Mouse (Mus musculus): ENCODE data around the gene Lama1. TPM values are rescaled to one million over a fixed set of nuclear protein-coding genes. Genes with fewer than 3 reads are reported as not detected.
A peak's percentile ranks its signal among the peaks of the same experiment; 100 is the strongest.

Lama1 gene
- polyA plus RNA-seq, 1 experiment from 2014 or later = 5.0 TPM

DNA sequence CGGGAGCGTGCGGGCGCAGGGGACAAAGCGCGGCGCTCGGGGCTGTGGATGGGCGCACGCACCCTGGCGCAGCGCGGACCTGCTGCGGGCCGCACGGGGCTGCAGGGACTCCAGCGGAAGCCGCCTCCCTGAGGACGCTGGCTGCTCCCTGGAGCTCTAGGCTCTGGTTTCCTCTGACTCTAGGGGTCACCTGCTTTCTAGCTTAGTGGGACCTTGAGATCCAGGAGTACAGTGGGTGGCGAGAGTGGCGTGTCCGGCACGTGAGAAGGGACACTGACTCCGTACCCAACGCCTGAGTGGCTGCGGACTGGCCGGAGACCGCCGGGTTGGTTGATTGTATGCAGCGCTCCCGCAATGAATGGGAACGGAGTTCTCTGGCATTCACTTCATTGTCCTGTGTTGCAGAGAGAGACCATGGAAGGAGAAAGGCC is 417 bp downstream of the Lama1 start:
- no peaks in the 10 kb centered on the region for H3K36me3 ChIP-seq
- H3K4me3 ChIP-seq = peak overlapping the region; percentile 86
- H3K27ac ChIP-seq (replicated peaks) = no peak overlapping the region
- peaks cover 22% of the 10 kb centered on the region for H3K4me1 ChIP-seq
- H3K9ac ChIP-seq (replicated peaks) = peak overlapping the region; percentile 75
- peak overlapping the region; percentile 99 for H3K4me2 ChIP-seq (replicated peaks)
- under 1% methylated on average over 27 of the region's 32 CpGs for WGBS
- no peaks in the 10 kb centered on the region for H3K9me3 ChIP-seq
- no peaks in the 10 kb centered on the region for H3K27me3 ChIP-seq
- ATAC-seq (replicated peaks) = peak; percentile 80

GRCm38 (mm10) chr17:67698301-67698700 is 1.2 kb downstream of the Lama1 start:
- ATAC-seq (replicated peaks) = peak; percentile 58
- peak overlapping the region; percentile 99 for H3K4me2 ChIP-seq (replicated peaks)
- peak overlapping the region; percentile 75 for H3K9ac ChIP-seq (replicated peaks)
- peaks cover 22% of the 10 kb centered on the region for H3K4me1 ChIP-seq
- H3K36me3 ChIP-seq = no peaks in the 10 kb centered on the region
- H3K27ac ChIP-seq (replicated peaks) = peak overlapping the region; percentile 3; the same call in 1 of the 2 replicates
- 0% methylated on average over 13 of the region's 13 CpGs for WGBS
- no peaks in the 10 kb centered on the region for H3K27me3 ChIP-seq
- no peaks in the 10 kb centered on the region for H3K9me3 ChIP-seq
- peak overlapping the region; percentile 86 for H3K4me3 ChIP-seq

- Histone ChIP-seq H3K9ac (replicated peaks) (no peak overlapping the region), H3K9me3 (no peaks in the 10 kb centered on the region), H3K4me1 (peaks cover 21% of the 10 kb centered on the region), H3K27me3 (no peaks in the 10 kb centered on the region), H3K4me2 (replicated peaks) (no peak overlapping the region), H3K4me3 (no peak overlapping the region), H3K36me3 (no peaks in the 10 kb centered on the region), H3K27ac (replicated peaks) (no peak overlapping the region)
- 12% methylated on average over 9 of the region's 9 CpGs for WGBS
- no peak for ATAC-seq (replicated peaks)
Measured at GRCm38 (mm10) chr17:67701761-67702160, 4.7 kb downstream of the Lama1 start.

DNA sequence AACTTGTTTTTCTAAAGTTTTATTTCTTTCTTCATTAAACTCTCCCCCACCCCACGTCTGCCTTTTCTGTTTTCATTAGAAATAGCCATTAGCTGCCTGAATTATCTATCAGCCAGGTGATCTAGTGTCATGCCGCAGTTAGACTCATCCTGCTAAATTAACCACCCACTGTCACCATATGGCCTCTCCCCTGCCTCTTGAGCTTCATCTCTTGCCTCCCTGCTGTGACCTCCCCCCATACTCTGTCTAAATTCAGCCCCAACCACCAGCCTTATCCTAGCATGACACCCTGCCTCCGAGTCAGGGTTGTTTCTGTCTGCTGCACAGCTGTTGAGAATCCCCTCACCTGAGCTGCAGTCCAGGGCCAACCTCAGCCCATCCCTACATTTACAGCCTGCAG is 5.9 kb downstream of the Lama1 start:
- Histone ChIP-seq H3K4me3 (no peak overlapping the region), H3K9me3 (no peaks in the 10 kb centered on the region), H3K4me2 (replicated peaks) (no peak overlapping the region), H3K4me1 (peaks cover 13% of the 10 kb centered on the region), H3K27me3 (no peaks in the 10 kb centered on the region), H3K27ac (replicated peaks) (no peak overlapping the region), H3K9ac (replicated peaks) (no peak overlapping the region), H3K36me3 (no peaks in the 10 kb centered on the region)
- 59% methylated on average over 3 of the region's 3 CpGs for WGBS
- ATAC-seq (replicated peaks) = no peak

- WGBS = 90% methylated on average over 10 of the region's 10 CpGs
- H3K36me3 ChIP-seq = no peaks in the 10 kb centered on the region
Measured at GRCm38 (mm10) chr17:67705035-67705769, 8.1 kb downstream of the Lama1 start.

GRCm38 (mm10) chr17:67706372-67706771 is 9.3 kb downstream of the Lama1 start:
- H3K27me3 ChIP-seq = no peaks in the 10 kb centered on the region
- no peaks in the 10 kb centered on the region for H3K36me3 ChIP-seq
- H3K4me1 ChIP-seq = peaks cover 11% of the 10 kb centered on the region; the same call in 1 of the 2 replicates
- H3K27ac ChIP-seq (replicated peaks) = no peak overlapping the region
- 87% methylated on average over 5 of the region's 5 CpGs for WGBS
- H3K4me3 ChIP-seq = no peak overlapping the region
- H3K9me3 ChIP-seq = no peaks in the 10 kb centered on the region
- no peak overlapping the region for H3K9ac ChIP-seq (replicated peaks)
- no peak overlapping the region for H3K4me2 ChIP-seq (replicated peaks)
- ATAC-seq (replicated peaks) = no peak

More at GRCm38 (mm10) chr17:67705035-67705769, 8.1 kb downstream of the Lama1 start:
- H3K4me3 ChIP-seq = no peak overlapping the region
- no peak overlapping the region for H3K27ac ChIP-seq (replicated peaks)
- no peaks in the 10 kb centered on the region for H3K27me3 ChIP-seq
- H3K4me1 ChIP-seq = peaks cover 11% of the 10 kb centered on the region; the same call in 1 of the 2 replicates
- no peaks in the 10 kb centered on the region for H3K9me3 ChIP-seq
- no peak for ATAC-seq (replicated peaks)
- no peak overlapping the region for H3K9ac ChIP-seq (replicated peaks)
- H3K4me2 ChIP-seq (replicated peaks) = no peak overlapping the region

DNA sequence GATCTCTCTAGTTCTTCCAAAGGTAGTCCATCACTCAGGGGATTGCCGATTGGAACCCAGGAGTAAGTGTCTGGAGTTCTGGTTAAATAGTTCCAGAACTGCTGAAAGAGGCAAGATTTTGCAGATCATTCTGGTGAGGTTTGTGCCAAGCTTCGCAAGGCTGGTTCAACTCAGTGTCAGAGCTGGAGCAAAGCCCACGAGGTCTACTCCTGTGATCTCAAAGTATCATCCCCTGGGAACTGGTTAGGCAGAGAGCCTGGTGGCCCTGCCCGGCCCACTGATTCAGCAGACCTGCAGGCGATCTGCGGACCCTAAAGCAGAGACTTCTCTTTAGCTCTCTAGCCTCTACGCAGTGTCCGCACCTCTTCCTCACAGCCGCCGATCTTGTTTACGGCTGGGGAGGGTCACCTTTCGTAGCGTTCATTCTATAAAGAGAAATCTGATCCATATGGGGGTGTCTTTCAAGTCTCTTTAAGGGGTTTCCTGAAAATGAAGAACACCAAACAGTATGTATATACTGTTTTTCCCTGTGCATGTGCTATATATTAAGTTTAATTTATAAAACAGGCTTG is 10.8 kb downstream of the Lama1 start:
- H3K36me3 ChIP-seq = no peaks in the 10 kb centered on the region
- WGBS = 74% methylated on average over 13 of the region's 13 CpGs
- H3K27ac ChIP-seq (replicated peaks) = no peak overlapping the region
- H3K4me1 ChIP-seq = peaks cover 6% of the 10 kb centered on the region; the same call in 1 of the 2 replicates
- no peak for ATAC-seq (replicated peaks)
- H3K4me2 ChIP-seq (replicated peaks) = no peak overlapping the region
- no peak overlapping the region for H3K4me3 ChIP-seq
- H3K27me3 ChIP-seq = no peaks in the 10 kb centered on the region
- H3K9me3 ChIP-seq = no peaks in the 10 kb centered on the region
- no peak overlapping the region for H3K9ac ChIP-seq (replicated peaks)

- H3K9ac ChIP-seq (replicated peaks) = no peak overlapping the region
- H3K4me3 ChIP-seq = no peak overlapping the region
- no peak overlapping the region for H3K27ac ChIP-seq (replicated peaks)
- no peaks in the 10 kb centered on the region for H3K27me3 ChIP-seq
- H3K4me1 ChIP-seq = peaks cover 6% of the 10 kb centered on the region; the same call in 1 of the 2 replicates
- no peaks in the 10 kb centered on the region for H3K9me3 ChIP-seq
- H3K4me2 ChIP-seq (replicated peaks) = no peak overlapping the region
- ATAC-seq (replicated peaks) = 0 out of 2 replicates have a peak, but pooled peaks have one; percentile 48
- 28% methylated on average over 6 of the region's 6 CpGs for WGBS
- H3K36me3 ChIP-seq = no peaks in the 10 kb centered on the region
Measured at GRCm38 (mm10) chr17:67710377-67710781, 13.3 kb downstream of the Lama1 start.

- Histone ChIP-seq H3K4me3 (no peak overlapping the region), H3K36me3 (no peaks in the 10 kb centered on the region), H3K27ac (replicated peaks) (no peak overlapping the region), H3K4me1 (peaks cover 6% of the 10 kb centered on the region; the same call in 1 of the 2 replicates), H3K9ac (replicated peaks) (no peak overlapping the region), H3K9me3 (no peaks in the 10 kb centered on the region), H3K4me2 (replicated peaks) (no peak overlapping the region), H3K27me3 (no peaks in the 10 kb centered on the region)
- 65% methylated on average over 4 of the region's 4 CpGs for WGBS
- no peak; the same call in 1 of the 2 replicates for ATAC-seq (replicated peaks)
Measured at GRCm38 (mm10) chr17:67711361-67711760, 14.3 kb downstream of the Lama1 start.

GRCm38 (mm10) chr17:67712929-67713328 is 15.9 kb downstream of the Lama1 start:
- Histone ChIP-seq H3K4me2 (replicated peaks) (no peak overlapping the region), H3K27ac (replicated peaks) (no peak overlapping the region), H3K27me3 (no peaks in the 10 kb centered on the region), H3K9me3 (no peaks in the 10 kb centered on the region), H3K36me3 (no peaks in the 10 kb centered on the region), H3K4me3 (no peak overlapping the region), H3K4me1 (peaks cover 6% of the 10 kb centered on the region; the same call in 1 of the 2 replicates), H3K9ac (replicated peaks) (no peak overlapping the region)
- 72% methylated on average over 7 of the region's 7 CpGs for WGBS
- ATAC-seq (replicated peaks) = no peak

- Histone ChIP-seq H3K36me3 (no peaks in the 10 kb centered on the region), H3K9ac (replicated peaks) (no peak overlapping the region), H3K4me3 (no peak overlapping the region), H3K27ac (replicated peaks) (no peak overlapping the region), H3K27me3 (no peaks in the 10 kb centered on the region), H3K9me3 (no peaks in the 10 kb centered on the region), H3K4me2 (replicated peaks) (no peak overlapping the region), H3K4me1 (no peaks in the 10 kb centered on the region)
- 92% methylated on average over 19 of the region's 19 CpGs for WGBS
- no peak for ATAC-seq (replicated peaks)
Measured at GRCm38 (mm10) chr17:67715466-67715865, 18.4 kb downstream of the Lama1 start.

DNA sequence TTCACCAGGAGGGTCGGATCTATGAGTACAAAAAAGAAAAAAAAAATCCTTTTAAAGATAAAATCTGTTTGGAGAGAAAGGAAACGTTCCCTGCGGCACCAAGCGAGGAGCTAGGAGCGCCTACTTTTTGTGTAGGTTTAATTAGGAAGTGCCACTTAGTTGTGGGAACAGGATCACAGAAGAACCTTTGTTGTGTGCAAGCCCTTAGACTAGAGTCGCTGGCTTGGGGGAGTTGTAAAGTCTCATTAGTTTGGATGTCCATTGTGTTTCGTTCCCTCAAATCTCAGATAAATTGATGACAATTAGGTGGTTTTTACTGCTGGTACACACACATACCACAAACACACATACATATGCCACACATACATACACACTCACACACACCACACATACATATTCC is 25.0 kb downstream of the Lama1 start:
- ATAC-seq (replicated peaks) = no peak
- H3K27ac ChIP-seq (replicated peaks) = no peak overlapping the region
- no peaks in the 10 kb centered on the region for H3K36me3 ChIP-seq
- no peaks in the 10 kb centered on the region for H3K9me3 ChIP-seq
- peaks cover 19% of the 10 kb centered on the region for H3K4me1 ChIP-seq
- 9% methylated on average over 7 of the region's 7 CpGs for WGBS
- H3K4me2 ChIP-seq (replicated peaks) = no peak overlapping the region
- H3K27me3 ChIP-seq = no peaks in the 10 kb centered on the region
- H3K9ac ChIP-seq (replicated peaks) = no peak overlapping the region
- no peak overlapping the region for H3K4me3 ChIP-seq
